Mouse (Mus musculus): ENCODE results near the gene Ubash3a.

Gene Ubash3a

GRCm38 (mm10) chr17:31280269-31280668, 72.6 kb downstream of the Ubash3a start:
- DNase-seq (ENCODE audit: low spot score): no peak

DNA sequence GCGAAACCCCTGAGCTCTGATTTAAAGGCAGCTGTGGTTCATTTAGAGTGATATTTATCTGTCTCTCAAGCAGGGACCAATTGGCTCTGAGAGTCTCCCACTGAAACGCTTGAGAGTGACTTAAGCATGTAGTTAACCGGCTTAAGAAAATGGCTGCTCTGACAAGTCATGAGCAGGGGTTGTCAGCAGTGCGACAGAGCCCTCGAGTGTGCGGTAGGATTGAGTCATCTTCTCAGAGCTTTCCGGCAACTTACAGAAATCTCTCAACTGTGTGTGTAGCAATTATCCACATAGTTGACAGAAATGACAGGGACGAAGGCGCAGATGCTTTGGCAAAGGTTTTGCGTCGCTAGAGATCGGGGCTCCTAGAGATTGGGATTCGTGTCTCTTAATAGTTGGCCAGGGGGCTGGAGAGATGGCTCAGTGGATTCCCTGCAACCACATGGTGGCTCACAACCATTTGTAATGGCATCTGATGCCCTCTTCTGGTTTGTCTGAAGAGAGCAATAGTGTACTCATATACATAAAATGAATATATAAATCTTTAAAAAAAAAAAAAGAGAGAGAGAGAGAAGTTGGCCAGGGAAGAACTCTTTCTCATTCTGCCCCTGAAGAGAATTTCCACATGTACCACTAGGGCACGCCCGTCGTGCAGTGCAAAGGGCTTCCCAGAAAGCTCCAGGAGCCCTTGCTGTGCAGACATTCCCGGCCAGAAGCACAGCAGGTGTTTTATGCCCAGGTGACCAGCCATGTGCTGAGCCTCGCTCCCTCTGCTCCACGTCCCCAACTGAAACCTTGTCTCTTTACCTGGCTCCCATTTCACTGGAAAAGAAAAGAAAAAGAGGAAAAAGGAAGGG, 74.4 kb downstream of the Ubash3a start:
- DNase-seq (ENCODE audit: low spot score): no peak

- no peak for DNase-seq (ENCODE audit: low spot score)
Observed at GRCm38 (mm10) chr17:31282687-31283053, 75.0 kb downstream of the Ubash3a start.

- DNase-seq (ENCODE audit: low spot score): no peak
Observed at GRCm38 (mm10) chr17:31285867-31286266, 78.2 kb downstream of the Ubash3a start.

GRCm38 (mm10) chr17:31286492-31286891, 78.8 kb downstream of the Ubash3a start, which contains the start of gene Slc37a1:
TSS of gene Slc37a1 (plus strand) at chr17:31286792.
- no peak for DNase-seq (ENCODE audit: low spot score)

DNA sequence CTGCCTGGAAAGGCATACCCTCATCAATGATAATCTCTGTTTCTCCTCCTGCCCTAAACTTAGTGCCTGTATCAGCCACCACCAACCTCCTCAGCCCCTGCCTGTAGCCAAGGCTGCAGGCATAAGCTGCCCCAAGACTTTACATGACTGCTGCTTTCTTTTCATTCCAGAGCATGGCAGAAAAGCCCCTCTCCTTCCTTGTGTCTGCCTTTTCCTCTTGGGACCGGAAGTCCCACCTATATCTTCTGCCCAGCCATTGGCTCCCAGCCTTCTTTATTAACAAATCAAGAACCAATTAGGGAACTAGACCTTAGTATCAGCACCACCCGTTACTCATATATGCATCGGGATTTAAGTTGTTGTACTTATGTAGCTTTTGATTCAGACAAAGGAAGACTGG, 79.5 kb downstream of the Ubash3a start:
- no peak for DNase-seq (ENCODE audit: low spot score)

DNA sequence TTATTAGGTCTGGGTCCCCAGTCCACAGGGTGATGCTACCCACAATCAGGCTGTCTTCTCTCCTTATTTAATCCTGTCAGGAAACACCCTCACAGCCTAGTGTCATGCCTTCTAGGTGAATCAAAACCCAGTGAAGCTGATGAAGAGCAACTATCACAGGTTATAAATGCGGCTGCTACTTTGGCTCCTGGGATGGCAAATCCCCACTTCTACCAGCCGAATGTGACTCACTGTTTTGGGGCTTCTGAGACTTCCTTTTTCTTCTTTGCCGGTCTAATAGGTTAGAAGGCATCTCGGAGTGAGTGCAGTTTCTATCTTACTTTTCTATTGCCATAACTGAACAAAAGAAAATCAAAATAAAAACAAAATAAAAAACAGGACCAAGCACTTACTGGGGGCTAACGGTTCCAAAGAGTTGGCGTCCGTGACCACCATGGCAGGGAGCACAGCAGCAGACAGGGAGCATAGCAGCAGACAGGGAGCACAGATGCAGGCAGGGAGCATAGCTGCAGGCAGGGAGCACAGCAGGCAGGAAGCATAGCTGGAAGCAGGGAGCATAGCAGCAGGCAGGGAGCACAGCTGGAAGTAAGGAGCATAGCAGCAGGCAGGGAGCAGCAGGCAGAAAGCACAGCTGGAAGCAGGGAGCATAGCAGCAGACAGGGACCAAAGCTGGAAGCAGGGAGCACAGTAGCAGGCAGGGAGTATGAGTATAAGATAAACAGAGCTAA, 81.5 kb downstream of the Ubash3a start:
- DNase-seq (ENCODE audit: low spot score): no peak

- no peak for DNase-seq (ENCODE audit: low spot score)
Observed at GRCm38 (mm10) chr17:31290311-31290710, 82.6 kb downstream of the Ubash3a start.

GRCm38 (mm10) chr17:31290859-31291258, 83.2 kb downstream of the Ubash3a start:
- DNase-seq (ENCODE audit: low spot score): peak; percentile 42

- DNase-seq (ENCODE audit: low spot score): peak; percentile 55
Observed at GRCm38 (mm10) chr17:31294363-31295214, 86.9 kb downstream of the Ubash3a start.

DNA sequence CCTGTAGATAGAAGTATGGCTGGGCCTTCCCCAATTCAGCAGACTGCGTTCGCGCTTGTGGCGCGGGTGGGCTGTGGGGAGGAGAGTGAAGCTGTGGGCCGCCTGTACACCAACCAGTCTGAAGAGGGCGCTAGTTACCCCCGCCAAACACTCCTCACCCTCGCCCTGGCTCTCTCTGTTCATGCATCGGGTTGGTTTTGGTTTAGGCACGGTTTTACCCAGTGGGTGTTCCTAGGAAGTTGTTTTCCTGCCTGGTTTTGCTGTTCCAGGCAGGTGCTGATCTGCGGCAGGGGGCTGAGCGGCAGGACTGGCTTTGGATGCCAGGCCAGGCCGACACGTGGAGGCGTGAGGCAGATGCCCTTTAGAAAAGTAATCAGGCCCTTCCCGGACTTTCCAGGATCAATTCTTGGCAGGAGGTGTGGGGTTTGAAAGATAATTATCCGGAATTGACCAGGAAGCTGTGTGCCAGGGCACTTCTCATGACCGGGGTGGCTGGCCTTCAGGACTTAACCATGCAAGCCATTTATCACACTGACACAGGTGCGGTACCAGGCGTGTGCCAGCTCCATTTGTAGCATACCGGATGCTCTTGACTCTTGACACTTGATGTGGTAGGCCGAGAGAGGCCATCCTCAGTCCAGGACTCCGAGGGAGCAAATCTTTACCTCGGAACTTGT, 87.7 kb downstream of the Ubash3a start:
- DNase-seq (ENCODE audit: low spot score): peak; percentile 80

DNA sequence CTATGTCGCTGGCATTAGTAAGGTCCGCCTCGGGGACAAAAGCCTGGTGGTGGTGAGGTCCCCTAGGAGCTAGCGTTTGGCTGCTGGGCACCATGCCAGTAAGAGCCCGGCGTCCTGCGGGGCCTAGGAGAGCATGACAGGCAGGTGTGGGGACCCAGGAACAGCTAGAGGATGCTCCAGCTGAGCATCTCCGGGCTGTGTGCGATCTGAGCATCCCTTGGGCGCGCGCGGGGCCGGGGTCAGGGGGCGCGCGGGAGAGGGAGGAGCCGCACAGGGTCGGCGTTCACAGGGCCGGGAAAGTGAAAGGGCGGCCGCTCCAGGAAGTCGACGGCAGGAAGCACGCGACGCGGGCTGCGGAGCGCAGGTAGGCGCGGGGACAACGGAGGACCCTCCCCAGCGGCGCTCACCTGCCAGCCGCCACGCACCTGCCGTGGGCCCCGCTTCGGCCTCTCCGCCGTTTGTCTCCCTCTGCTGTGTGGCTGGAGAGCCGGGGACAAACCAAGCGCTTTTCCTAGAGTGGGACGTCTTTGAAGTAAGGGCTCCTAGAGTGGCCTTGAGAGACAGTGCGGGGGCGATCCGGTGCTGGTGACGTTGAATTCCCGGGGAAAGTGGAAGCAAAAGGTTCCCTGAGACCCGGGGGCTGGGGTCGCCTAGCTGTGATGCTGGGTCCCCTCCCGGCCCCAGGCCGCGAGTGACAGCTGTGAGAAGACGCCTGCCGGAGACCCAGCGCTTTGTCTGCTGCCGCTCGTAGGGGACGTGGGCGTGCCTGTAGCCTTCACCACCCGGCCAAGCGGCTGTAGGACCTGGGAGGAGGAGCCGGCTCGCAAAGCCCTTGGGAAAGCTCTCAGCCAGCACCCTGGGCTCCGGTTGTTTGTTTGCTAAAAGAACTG, 88.5 kb downstream of the Ubash3a start:
- DNase-seq (ENCODE audit: low spot score): peak; percentile 94

Data from lung, postnatal 25 days (tissue).